Mouse (Mus musculus) embryonic fibroblast, embryonic 13.5 days (primary cell): Measurements from ENCODE around the gene Mepce.

ENCODE experiments used
- CTCF ChIP-seq: IDR thresholded peaks from 2 replicates; pipeline ENCODE4 v1.5.1; 2011; ENCODE audit warnings: mild to moderate bottlenecking, control low read depth, low read length, moderate library complexity, borderline replicate concordance; ENCODE audit not compliant: insufficient read depth
- POLR2A ChIP-seq: IDR thresholded peaks from 2 replicates; pipeline ENCODE4 v1.6.1; 2011; ENCODE audit warnings: low read depth, mild to moderate bottlenecking, control low read depth, low read length, moderate library complexity

DNA sequence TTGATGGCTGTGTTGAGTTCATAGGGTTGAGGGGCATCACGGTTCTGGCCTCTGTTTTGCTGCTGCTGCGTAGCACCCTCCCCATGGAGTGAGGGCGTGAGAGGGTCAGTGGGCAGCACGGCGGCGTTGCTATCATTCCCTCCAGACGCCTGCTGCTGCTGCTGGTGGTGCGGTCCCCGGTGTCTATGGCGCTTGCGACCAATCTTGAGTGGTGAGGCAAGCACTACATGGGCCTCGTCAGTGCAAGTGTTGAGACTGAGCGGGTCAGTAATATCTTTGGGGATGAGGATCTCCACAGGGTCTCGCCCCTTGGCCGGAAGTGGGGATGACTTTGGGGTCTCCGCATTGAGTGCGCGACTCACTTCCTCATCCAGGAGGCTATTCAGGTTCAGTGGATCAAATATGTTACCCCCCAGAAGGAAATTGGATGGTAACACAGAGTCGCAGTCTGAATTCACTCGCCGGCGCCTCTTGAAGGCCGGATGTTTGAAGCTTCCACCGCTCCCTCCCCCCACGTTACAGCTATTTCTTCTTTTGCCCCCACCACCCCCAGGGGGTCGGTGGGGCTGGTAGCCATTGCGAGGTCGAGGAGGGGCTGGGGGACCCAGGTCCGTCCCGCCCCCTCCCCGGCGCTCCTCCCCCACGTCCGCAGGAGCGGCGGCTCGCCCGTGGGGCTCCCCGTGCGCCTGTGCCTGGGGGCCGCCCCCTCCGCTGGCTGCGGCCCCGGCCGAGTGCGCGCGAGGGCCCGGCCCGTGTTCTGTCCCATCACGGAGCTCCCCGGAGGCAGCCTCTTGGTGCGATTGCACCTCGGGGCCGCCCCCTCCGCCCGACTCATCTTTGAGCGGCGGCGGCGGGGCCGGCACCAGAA lies 2.1 kb downstream of the Mepce start:
- TF ChIP-seq POLR2A: no peak; the same call in 1 of the 2 replicates
- no peak for TF ChIP-seq CTCF
